Mouse (Mus musculus) frontal cortex, postnatal 10 days (tissue): ENCODE results near the gene Alox5.
A peak's percentile ranks its signal among the peaks of the same experiment; 100 is the strongest.
"Not testable (repeated sequence)": the region's sequence is repeated elsewhere in the genome, so short reads cannot be mapped to it uniquely, and the experiment has no call there.

Source experiments
- DNase-seq, 2 experiments: peaks; one replicate each; pipeline ENCODE4 v3.0.0; 2022; ENCODE audit warnings: low spot score in 2 of 2, mixed read lengths in 1 of 2

The Alox5 gene

DNA sequence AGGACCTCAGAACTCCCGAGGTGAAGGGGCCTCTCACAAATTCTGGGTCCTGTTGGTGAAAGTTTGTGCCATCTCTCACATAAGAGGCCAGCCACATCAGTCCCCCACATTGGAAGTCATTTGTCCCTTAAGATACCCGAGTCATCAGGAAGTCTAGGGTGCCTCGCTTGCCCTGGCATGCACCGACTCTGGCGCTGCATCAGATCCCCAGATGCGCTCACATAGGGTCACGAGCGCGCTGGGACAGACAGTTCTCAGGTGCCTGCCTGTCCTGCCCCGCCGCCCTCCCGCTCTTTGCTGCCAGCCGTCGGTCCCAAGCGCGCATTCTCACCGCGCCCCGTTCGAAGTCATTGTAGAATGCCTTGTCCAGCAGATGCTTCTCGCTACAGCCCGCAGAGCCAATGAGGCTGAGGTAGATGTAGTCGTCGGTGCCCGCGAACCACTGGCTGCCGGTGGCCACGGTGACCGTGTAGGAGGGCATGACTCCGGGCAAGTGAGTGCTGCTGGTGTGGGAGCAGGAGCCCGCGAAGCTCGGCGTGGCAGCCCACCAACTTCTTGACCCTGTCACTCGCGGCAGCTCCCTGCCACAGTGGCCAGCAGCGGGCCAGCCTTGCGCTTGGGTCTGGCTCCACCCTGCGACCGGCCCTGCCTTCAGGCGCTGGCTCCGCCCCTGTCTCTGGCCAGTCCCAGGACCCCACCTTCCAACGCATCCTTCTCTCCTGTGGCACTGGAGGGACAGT, at the start of gene Alox5:
TSS of gene Alox5 (minus strand) at position 635 of the 740 bp plus-strand sequence.
- DNase-seq = peak in 1 of 2 experiments; percentile 8

DNA sequence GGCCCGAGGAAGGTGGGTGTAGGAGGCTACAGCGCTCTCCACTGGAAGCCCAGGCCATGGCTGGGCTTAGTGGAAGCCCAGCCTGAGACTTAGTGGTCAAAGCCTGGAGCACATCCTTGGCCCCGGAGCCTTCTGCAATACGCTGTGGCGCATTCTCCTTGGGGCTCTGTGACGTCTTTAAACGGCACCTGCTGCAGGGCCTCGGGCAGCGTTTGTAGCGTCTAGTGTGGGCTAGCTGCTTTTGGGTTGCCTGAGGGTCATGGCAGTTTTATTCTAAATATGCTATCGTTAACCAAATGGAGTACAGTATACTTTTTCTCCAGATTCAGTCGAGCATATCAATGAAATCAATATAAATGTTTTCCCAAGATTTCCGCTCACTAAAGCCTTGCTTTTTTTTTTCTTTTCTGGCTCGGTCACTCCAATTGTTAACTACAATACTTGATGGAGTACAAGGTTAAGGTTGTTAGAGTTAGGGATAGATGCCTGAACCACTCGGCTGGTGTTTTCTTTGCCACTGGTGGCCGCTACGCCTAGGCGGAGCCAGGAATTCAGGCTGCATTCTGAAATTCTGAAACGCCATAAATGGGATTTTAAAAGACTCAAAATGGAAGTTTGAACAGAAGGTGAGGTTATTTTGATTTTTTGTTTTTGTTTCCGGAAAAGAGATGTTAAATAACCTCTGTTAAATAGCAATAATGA, 45.5 kb upstream of the Alox5 start, which contains the start of gene Olfr212:
TSS of gene Olfr212 (plus strand) at position 215 of the 702 bp plus-strand sequence.
- DNase-seq = not testable (repeated sequence)

- no peak for DNase-seq
These were observed 35.0 kb upstream of the Alox5 start for GRCm38 (mm10) chr6:116495960-116496359.

DNA sequence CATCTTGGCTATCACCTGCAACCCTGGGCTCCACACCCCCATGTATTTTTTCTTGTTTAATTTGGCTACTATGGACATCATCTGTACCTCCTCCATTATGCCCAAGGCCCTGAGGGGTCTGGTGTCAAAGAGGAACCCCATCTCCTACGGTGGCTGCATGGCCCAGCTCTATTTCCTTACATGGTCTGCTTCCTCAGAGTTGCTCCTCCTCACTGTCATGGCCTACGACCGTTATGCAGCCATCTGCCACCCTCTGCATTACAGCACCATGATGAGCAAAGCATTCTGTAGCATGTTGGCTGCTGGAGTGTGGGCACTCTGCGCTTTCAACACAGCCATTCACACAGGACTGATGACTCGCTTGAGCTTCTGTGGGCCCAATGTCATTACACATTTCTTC, 32.8 kb upstream of the Alox5 start:
- no peak for DNase-seq

- DNase-seq = no peak
These were observed 27.8 kb upstream of the Alox5 start, which contains the start of gene Olfr211 for GRCm38 (mm10) chr6:116488791-116489190. Gene Olfr211 (plus strand): TSS chr6:116489091.

DNA sequence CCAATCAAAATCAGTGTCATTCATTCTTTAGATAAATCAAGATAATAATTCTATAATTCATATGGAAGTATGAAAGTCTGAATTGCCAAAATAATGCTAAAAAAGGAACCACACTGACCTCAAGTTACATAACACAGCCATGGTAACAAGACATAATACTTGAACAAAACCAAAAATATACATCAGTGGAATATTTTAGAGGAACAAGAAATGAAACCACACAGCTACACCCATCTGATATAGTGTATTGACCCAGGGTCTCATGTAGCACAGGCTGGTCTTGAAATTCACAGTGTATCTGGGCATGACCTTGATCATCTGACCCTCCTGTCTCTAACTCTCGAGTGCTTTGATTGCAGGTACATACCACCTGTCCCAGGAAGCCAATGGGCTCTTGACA, 25.9 kb upstream of the Alox5 start:
- DNase-seq = no peak

GRCm38 (mm10) chr6:116485081-116485480, 24.1 kb upstream of the Alox5 start:
- no peak for DNase-seq

DNA sequence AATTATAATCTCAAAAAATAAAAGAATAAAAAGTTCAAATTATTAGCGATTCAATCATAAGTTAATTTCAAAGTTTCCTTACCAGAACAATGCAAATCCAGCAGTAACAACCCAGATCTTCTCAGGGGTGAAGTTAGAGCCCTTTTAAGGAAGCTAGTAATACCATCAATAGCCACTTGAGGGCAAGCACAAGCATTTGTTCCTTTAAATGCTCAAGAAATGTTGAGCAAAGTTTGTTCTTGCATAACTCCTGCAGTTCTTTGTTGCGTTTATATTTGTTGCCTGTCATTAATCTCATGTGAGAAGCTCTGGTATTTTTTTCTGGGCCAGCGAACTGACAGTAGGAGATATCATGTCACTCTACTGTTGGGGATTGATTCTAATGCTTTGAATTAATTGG, 7.1 kb upstream of the Alox5 start:
- DNase-seq = no peak

DNA sequence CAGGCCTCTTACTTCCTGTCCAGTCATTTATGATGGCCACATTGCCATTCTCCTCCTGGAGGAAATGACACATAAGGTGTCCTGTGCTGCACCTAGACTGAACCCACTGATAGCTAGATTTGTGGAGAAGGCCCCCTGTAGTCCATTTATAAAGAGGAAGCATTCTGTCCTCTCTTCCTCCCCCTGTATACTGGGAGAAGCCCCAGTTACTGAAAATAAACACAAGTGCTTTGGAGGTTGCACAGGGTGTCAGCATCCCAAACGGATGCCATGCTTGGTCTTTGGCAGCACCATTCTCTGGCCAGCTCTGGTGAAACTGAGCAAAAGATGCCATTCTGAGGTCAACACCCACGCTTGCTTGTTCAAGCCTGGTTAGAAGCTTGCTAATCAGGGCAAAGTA, 1.7 kb downstream of the Alox5 start:
- no peak for DNase-seq

- DNase-seq = no peak
These were observed 2.2 kb downstream of the Alox5 start for GRCm38 (mm10) chr6:116458728-116459127.

- DNase-seq = no peak
These were observed 4.5 kb downstream of the Alox5 start for GRCm38 (mm10) chr6:116456482-116456881.

- peak in 1 of 2 experiments; percentile 10 for DNase-seq
These were observed 5.2 kb downstream of the Alox5 start for GRCm38 (mm10) chr6:116455781-116456180.

- no peak for DNase-seq
These were observed 20.1 kb downstream of the Alox5 start for GRCm38 (mm10) chr6:116440849-116441248.

DNA sequence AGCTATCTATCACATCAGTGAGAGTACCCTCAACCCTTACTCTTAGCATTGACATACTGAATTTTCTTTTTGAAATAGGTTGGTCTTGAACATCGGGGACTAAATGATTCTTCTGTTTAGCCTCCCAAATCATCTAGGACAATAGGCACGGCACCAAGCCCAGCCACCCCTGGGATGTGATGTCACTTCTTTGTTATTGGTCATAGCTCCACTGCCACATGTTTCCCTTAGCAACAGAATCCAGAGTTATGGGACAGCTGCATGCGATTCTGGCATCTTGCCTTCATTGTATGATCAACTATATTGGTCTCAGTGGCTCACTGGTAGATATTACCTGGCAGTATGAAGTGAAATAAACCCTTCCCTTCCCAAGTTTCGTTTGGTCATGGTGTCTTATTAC, 20.5 kb downstream of the Alox5 start:
- DNase-seq = no peak

DNA sequence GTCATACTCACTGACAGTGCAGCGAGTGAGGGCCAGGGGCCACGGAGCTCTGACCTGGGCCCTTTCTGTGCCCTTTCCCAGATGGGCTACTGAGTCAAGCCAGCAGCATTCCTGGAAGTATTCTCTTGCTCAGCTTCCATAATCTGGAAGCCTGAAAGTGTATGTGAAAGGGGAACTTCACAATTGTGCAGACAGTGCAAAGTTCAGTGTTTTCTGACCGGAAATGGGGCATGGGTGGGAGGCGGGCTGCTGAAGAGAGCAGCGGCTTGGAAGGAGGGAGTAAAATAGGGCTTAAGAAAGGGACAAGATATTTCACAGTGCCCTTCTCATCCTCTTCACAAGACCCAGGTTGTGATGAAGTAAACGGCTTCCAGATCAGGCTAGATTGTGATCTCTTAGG, 21.4 kb downstream of the Alox5 start:
- DNase-seq = no peak

DNA sequence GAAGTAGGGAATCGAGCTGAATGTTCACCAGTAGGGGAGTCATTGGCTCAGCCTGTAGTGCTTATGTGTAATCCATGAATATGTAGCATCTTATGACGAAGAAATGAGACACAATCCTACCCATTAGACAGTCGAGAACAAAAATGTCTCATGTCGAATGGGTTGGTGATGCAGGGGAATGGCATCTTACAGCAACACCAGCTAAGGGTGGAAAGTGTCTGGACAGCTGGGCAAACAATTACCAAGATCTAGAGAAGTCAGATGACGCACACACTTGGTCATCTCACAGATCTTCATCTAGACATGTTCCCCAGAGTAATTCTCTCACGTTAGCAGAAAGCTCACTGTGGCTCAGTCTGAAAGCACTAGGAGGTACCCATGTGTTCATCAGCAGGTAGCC, 22.1 kb downstream of the Alox5 start:
- DNase-seq = no peak

DNA sequence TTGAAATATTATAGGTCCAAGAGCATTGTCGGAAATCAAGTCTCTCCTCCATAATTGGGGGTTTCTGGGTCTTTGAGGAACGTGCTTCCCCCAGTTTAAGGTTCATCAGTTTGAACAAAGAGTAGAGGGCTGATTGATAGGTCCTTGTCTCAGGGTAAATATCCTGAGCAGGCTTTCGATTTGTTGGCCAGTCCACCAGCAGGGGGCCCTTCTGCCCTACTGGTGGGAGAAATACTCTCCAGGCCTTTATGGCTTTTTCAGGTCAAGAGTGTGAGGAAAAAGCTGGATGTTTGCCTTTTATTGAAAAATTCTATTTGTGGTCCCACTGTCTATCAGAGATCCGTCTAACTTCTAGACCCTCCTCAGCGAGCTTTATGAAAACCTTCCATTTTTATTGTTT, 32.7 kb downstream of the Alox5 start:
- no peak for DNase-seq

DNA sequence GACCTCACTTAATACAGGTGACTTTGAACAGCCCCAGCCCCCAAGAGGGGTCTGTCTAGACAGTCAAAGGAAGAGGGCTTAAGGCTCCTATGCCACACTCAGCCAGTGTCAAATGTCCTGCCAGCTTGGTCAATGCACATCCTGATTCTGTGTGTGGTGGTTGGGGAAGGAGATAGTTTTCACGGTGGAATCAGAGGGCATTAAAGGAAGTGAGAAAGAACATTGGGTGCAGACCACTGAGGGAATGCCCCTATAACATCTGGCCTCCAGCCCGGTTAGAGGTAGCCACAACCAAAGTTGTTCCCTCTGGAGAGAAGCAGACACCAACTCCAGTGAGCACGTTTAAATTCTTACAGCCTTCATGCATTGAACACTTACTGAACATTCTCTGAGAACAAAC, 33.4 kb downstream of the Alox5 start:
- no peak for DNase-seq

DNA sequence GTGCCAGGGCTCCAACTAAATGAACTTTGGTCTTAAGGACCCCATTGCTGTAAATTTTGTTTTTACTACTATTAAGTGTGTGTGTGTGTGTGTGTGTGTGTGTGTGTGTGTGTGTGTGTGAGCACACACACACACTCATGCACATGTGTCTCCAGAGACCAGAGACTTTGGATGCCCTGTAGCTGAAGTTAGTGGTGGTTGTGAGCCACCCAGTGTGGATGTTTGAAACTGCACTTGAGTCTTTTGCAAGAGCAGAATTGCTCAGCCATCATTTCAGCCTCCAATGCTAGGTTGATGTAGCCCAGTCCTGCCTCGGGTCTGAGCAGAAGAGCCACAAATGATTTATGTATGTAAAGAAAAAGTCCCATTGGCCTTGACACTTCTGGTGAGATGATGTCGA, 37.3 kb downstream of the Alox5 start:
- peak in 1 of 2 experiments; percentile 52 for DNase-seq

DNA sequence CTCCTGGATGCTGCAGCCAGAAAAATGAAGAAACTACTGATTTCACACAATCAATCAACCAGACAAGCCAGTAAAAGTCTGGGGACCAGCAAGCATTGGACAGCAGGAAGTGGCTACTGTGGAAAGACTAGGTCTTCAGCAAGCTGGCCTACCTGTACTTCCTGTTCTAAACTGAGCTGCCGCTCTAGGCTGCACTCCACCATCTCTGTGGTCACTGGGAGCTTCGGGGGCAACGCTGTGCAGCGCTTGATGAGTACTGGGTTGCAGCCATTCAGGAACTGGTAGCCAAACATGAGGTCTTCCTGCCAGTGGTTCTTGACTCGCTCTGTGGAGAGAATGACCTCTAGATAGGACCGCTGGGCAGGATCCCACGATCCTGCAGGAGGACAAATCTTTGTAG, 38.0 kb downstream of the Alox5 start:
- DNase-seq = no peak

DNA sequence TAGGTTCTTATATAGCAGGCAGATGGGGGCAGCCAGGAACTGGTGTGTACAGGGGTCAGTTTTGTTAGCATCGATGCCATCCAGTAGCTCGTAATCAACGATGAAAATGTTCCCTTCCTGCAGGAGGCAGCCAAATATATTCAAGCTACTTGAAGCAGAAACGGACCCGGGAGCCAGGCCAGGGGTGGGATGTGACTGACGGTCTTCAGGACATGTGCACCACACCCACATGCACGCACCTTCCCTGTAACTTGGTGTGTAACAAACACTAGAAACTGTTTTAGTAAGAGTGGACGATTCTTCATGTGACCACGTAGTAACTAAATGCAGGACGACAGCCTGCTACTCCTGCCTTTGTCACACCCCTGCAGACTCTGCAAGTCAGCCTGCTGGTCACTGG, 40.7 kb downstream of the Alox5 start:
- no peak for DNase-seq

DNA sequence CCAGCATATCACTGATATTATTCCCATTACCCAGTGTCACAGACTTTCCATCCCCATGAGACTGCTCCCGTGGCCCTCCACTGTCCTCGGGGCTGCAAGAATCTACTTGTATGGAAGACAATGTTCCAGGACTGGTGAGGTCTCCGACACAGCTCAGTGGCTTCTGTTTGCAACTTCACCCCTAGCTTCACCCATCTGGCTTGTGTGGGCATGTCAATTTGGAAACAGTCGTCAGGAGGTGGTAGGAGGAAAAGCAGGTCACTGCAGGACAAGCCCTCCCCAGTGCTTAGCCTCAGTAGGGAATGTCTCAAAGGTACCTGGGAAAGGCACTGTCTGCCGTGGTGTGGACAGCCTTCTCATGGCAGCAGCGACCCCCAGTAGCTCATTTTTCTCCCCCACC, 41.3 kb downstream of the Alox5 start:
- DNase-seq = no peak

GRCm38 (mm10) chr6:116418487-116418886, 42.5 kb downstream of the Alox5 start:
- no peak for DNase-seq
